Mouse (Mus musculus) heart, postnatal 25 days (tissue): ENCODE results near the gene Lhx2. TPM values are rescaled to one million over a fixed set of nuclear protein-coding genes. Genes with fewer than 3 reads are reported as not detected.

Experiments
- DNase-seq: peaks from one replicate; pipeline ENCODE4 v3.0.0; 2022; ENCODE audit warnings: low spot score
- intact Hi-C: fragments of 180-260 bp; cut with DNase I; formaldehyde crosslinking; loops from one replicate; pipeline ENCODE4 v1.15.1; 2025
- total RNA-seq, 2 experiments: library from RNA; stranded (reverse); gene quantifications; 2 replicates each; pipeline ENCODE4 v1.2.3; 2021

Lhx2 gene
- total RNA-seq: under 1 TPM in 1 of 2 experiments, not detected in 1; 0.29 TPM

GRCm38 (mm10) chr2:38338990-38339909 is at the start of gene Lhx2:
Lhx2 (plus strand) TSS chr2:38339281.
- intact Hi-C loops: no loop called here
- no peak for DNase-seq

DNA sequence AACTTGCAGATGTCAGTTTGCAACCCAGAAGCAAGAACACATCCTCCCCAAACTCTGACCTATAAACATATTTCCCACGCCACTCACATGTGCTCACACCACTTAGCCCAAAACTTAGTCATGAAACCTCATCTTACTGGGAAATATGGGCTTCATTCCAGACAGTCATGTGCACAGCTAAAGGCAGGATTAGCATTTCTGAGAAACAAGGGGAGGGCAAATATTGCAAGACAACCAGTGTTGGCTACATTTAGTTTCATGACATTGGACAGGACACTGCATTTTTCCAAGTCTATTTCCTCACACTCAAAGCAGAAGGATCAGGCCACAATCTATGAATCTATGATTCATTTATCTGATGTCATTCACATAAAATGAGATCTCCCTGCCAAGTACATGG is 47.6 kb upstream of the Lhx2 start:
- DNase-seq: no peak
- intact Hi-C loops: no loop called here

DNA sequence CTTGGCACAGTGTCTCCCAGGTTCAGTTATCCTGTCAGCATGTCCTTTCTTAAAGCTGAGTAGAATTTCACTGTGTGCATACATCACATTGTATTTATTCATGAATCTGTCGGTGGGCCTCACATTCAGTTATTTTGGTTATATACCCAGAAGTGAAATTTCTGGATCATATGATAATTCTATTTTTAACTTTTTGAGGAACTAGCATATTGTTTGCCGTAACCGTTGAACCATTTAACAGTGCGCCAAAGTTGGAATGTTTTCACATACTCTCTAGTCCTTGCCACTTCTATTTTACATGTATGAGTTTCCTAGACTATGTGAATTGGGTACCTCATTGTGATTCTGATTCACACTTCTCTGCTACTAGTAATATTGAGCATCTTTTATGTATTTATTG is 43.1 kb upstream of the Lhx2 start:
- no peak for DNase-seq
- intact Hi-C loops: no loop called here

DNA sequence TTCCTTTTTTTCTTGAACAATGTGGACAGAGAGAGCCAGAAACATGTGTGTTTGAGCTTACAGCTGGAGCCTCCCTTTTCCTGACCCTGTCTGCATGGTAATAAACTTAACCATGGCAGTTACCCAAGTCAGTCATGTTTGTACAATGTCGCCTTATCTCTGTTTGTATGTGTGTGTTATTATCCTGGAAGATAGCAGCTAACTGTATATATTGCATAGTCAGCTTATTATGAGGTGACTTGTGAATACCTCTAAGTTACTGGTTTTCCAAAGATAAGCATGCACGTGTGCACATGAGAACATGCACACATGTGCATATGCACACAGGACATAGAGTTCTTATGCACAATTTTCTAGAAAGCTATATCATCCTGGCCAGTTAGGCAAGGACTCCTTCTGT is 38.1 kb upstream of the Lhx2 start:
- intact Hi-C loops: no loop called here
- no peak for DNase-seq

DNA sequence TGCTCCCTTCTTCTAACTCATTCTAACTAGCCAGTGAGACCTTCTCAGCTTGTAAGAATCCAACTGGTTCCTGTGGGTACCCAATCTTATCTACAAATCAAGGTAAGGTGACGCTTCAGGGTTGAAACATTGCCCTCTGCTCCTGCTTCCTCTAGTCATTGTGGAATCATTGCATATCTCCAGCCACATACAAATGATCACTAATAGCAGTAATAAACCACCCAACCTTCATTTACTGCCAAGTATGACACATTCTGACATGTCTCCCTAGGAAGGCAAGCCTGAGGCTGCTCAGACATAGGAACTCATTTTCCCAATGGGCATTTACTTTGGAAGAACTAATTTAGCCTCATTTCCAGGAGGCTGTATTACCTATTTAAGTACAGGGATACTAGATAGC is 33.9 kb upstream of the Lhx2 start:
- DNase-seq: no peak
- intact Hi-C loops: no loop called here

GRCm38 (mm10) chr2:38312921-38313320 is 26.2 kb upstream of the Lhx2 start:
- intact Hi-C loops: no loop called here
- no peak for DNase-seq

- intact Hi-C loops: no loop called here
- DNase-seq: no peak
These were observed 25.7 kb upstream of the Lhx2 start for GRCm38 (mm10) chr2:38313399-38313798.

- intact Hi-C loops: no loop called here
- no peak for DNase-seq
These were observed 20.0 kb upstream of the Lhx2 start for GRCm38 (mm10) chr2:38319086-38319485.

DNA sequence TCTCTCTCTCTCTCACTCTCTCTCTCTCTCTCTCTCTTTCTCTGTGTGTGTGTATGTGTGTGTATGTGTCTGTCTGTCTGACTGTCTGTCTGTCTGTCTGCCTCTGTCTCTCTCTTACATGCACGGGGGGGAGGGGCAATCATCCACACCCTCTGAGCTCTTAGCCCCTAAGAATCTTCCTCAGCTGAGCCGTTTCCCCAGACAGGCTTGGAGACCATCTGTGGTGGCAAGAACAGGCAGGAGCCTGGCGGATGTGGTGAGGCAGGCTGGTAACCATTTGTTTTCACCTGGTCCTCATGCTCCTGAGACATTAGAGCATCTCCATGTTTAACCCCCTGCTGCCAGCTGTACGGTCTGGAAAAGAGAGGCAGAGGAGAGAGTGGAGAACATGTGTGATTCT is 18.2 kb upstream of the Lhx2 start:
- no peak for DNase-seq
- intact Hi-C loops: no loop called here

DNA sequence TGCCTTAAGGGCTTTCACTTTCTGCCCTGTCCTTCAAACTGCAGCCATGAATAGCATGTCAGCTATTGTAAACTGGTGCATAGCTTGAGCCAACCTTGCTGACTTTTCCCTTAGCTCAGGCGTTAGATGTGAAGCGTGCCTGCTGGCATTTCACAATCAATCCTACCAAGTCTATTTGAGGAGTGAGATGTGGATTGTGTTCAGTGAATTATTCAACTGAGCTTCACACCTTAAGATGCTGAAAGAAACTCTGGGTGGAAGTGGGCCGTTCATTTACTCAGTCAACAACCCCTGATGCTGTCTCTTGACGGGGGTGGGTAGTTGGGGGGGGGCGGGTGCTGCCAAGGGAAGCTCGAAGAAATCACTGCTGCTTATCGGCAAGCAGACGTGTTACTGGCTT is 15.7 kb upstream of the Lhx2 start:
- DNase-seq: no peak
- intact Hi-C loops: no loop called here

GRCm38 (mm10) chr2:38326671-38327070 is 12.4 kb upstream of the Lhx2 start:
- intact Hi-C loops: no loop called here
- DNase-seq: no peak

GRCm38 (mm10) chr2:38333586-38334119 is 5.4 kb upstream of the Lhx2 start:
- intact Hi-C loops: no loop called here
- no peak for DNase-seq

DNA sequence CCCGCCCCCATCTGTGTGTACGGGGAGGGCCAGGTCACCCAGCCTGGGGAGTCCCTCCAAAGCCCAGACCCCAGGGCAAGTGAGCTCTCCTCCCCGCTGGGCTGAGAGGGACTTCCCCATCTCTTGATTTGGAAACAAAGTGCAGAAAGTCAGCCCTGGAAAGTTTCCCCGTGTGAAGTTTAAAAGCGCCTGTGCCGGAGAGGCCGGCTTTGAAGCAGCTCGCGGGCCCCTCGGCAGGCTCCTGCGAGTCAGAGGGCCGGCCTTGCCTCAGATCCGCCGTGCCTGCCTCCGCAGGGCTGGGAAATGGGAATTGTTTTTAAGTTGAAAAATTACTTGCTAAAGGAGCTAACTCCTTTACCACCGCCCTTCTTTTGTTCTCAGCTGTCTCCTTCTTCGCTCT is 2.5 kb upstream of the Lhx2 start:
- intact Hi-C loops: no loop called here
- no peak for DNase-seq

DNA sequence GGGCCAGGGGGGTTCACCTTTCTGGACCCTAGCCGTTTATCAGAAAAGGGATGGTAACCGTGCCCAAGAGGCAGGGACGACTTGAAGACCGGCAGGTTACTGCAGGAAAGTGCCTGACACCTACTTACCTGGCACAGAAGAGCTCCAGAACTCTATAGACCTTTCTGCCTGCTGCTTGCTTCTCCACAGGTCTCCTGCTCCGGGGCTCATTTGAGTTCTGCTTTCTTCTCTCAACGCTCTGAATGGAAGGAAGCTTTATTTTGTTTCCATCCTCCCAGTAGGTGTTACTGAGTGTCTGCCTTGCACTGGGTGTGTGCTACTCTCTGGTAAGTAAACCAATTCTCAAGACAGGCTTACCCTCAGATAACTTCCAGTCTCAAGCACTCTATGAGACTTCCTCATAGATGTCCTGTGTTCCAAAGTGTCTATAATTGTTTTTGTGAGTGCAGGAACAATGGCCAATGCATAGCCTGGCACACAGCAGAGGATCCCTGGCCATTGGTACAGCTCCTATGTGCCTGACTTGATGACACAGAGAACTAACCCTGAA is 1.9 kb upstream of the Lhx2 start:
- intact Hi-C loops: no loop called here
- no peak for DNase-seq

- intact Hi-C loops: no loop called here
- no peak for DNase-seq
These were observed 1.4 kb upstream of the Lhx2 start for GRCm38 (mm10) chr2:38337681-38338080.

GRCm38 (mm10) chr2:38338348-38338932 is 641 bp upstream of the Lhx2 start:
- DNase-seq: no peak
- intact Hi-C loops: no loop called here

- intact Hi-C loops: no loop called here
These were observed 987 bp downstream of the Lhx2 start for GRCm38 (mm10) chr2:38339910-38340625.

DNA sequence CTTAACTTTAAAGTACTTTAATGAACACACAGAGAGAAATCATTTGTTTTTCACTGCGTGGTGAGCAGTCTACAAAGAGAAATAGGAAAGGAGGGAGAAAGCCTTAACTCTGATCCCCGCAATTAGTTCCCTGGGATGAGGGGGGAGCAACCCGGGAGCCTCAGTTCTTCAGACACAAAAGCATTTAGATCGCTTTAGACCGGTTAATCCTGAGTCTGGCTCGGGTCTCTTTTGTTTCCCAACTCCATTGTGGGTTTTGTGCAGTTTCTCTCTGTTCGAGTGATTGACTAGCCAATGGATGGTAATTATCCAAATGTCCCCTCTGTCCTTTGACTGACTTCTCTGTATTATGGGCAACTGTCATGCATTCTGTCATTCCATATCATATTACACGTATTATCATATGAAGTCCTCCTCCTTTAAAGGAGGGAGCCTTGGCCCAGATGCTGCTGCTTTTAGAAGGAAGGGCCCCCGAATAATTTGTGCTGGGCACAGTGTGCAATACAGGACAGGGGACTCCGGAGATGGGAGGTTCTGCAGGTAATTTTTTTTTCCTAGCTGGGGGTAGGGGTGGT is 1.6 kb downstream of the Lhx2 start:
- no peak for DNase-seq
- intact Hi-C loops: no loop called here

More at GRCm38 (mm10) chr2:38339910-38340625, 987 bp downstream of the Lhx2 start:
- no peak for DNase-seq

- intact Hi-C loops: no loop called here
These were observed 4.5 kb downstream of the Lhx2 start for GRCm38 (mm10) chr2:38343573-38343972.

DNA sequence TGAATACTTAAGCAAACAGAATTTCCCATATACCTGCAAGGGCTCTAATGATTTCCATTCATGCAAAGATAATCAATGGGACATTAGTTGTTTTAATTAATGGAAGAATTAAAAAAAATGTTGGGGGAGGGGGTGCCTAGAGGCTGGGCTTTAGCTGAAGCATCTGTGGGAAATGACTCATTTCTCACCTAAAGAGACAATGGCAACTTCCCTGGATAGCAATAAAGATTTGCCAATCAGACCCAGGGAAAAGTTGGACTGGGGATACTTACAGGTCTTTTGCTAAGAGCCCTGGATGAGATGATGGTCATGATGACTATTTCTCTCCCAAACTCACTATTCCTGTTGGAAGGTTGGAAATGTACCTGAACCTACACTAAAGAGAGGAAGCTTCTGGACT is 5.6 kb downstream of the Lhx2 start:
- intact Hi-C loops: no loop called here
- DNase-seq: no peak

More at GRCm38 (mm10) chr2:38343573-38343972, 4.5 kb downstream of the Lhx2 start:
- no peak for DNase-seq
